Mouse (Mus musculus) adrenal gland, postnatal 4 days (tissue): Measurements from ENCODE around the gene Hbp1. TPM values are rescaled to one million over a fixed set of nuclear protein-coding genes. Genes with fewer than 3 reads are reported as not detected.

Experiments
- total RNA-seq, 2 experiments: library from RNA; stranded (reverse); gene quantifications; 2 replicates each; pipeline ENCODE4 v1.2.3; 2021

The Hbp1 gene
- total RNA-seq, 2 experiments from 2014 or later: 140 to 148 TPM

Other genes with a start within 250 kb of the Hbp1 start
- 1 to 10 TPM; 7.6 to 9.4 TPM for gene Gpr22, start 236.6 kb downstream of the Hbp1 start, total RNA-seq
- 100 to 1,000 TPM; 187 to 200 TPM for gene Prkar2b, start 110.8 kb upstream of the Hbp1 start, total RNA-seq